Mouse (Mus musculus) stomach, embryonic 15.5 days (tissue): ENCODE results near the gene Ctnnb1. TPM values are rescaled to one million over a fixed set of nuclear protein-coding genes. Genes with fewer than 3 reads are reported as not detected.

Experiments used
- ATAC-seq: fragments of 200-750 bp; cut with Nextera tagmentation; 2 replicates; pipeline ENCODE4 v1.8.0; 2017; ENCODE audit warnings: low read depth, moderate number of reproducible peaks, moderate TSS enrichment; ENCODE audit not compliant: insufficient read depth, low FRiP score
- H3K27ac ChIP-seq: fragments of 300-500 bp; sonication (generic); 2 replicates; pipeline ENCODE4 v1.5.1; 2015; ENCODE audit warnings: mild to moderate bottlenecking, inconsistent platforms
- H3K27me3 ChIP-seq: fragments of 300-500 bp; sonication (generic); replicated peaks from 2 replicates; pipeline ENCODE4 v1.6.1; 2015; ENCODE audit warnings: inconsistent platforms
- H3K36me3 ChIP-seq: fragments of 300-500 bp; sonication (generic); 2 replicates; pipeline ENCODE4 v1.6.1; 2015; ENCODE audit warnings: inconsistent platforms
- H3K4me1 ChIP-seq: fragments of 300-500 bp; sonication (generic); 2 replicates; pipeline ENCODE4 v1.6.1; 2015; ENCODE audit warnings: inconsistent platforms
- H3K4me2 ChIP-seq: fragments of 300-500 bp; sonication (generic); 2 replicates; pipeline ENCODE4 v1.6.1; 2015; ENCODE audit warnings: mild to moderate bottlenecking, inconsistent platforms
- H3K4me3 ChIP-seq: fragments of 300-500 bp; sonication (generic); replicated peaks from 2 replicates; pipeline ENCODE4 v1.5.1; 2015; ENCODE audit warnings: inconsistent platforms
- H3K9ac ChIP-seq: fragments of 300-500 bp; sonication (generic); 2 replicates; pipeline ENCODE4 v1.6.1; 2015; ENCODE audit warnings: inconsistent platforms
- H3K9me3 ChIP-seq: fragments of 300-500 bp; sonication (generic); 2 replicates; pipeline ENCODE4 v1.6.1; 2016; ENCODE audit warnings: inconsistent platforms
- WGBS: fragments of 180-500 bp; shearing (Covaris S2); methylation state at CpG from one replicate; pipeline ENCODE4 v1.1.7; 2015; 5-methylcytosine and 5-hydroxymethylcytosine counted together
- polyA plus RNA-seq: library from polyadenylated mRNA; unstranded; fragments of >200 nt; fragmentation: Nextera tagmentation; extraction: Ambion mirVana; gene quantifications from 2 replicates; pipeline ENCODE4 v1.2.1, GENCODE M21; 2015

Gene Ctnnb1
- polyA plus RNA-seq, 1 experiment from 2014 or later = 502 TPM

DNA sequence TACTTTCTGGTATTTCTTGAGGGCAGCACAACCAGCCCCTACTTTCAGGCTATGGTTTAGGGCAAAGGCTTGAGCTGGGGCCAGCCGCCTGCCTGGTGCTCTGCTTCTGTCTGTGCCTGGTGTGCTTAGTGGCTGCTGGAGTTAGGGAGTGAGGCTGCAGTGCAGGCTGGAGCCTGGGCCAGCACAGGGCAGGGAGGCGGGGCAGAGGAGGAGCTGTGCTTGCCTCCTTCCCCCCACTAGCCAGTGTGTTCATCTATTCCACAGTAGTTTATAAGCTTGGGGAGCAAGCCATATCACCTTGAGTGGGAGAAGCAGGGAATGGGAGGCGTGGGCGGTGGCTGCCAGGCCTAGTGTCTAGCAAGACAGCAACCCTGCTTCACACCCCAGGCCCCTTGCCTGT, 34.1 kb downstream of the Ctnnb1 start:
- ATAC-seq = peak; percentile 40; the same call in 1 of the 2 replicates
- H3K27ac ChIP-seq = peak overlapping the region; percentile 6; the same call in 1 of the 2 replicates
- WGBS = 81% methylated on average over 4 of the region's 4 CpGs

DNA sequence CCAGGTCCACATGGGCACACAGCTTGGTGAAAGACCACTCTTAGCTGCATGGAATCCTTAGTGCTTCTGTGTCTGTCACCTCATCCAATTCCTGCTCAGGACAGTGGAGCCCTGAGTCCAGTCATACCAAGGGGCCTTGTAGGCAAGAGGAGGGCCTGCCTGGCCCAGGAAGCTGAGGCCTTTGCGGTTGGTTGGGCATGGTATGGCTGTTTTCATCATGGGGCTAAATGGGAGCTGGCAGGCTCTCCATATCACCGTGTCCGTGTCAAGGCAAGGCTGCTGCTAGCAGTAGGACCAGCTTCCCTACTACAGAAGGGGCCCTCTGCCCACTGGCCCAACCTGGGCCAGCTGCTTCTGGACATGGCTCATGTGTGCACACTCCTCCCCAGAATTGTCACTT, 34.7 kb downstream of the Ctnnb1 start:
- H3K27ac ChIP-seq = no peak overlapping the region

More for the DNA sequence above, 34.1 kb downstream of the Ctnnb1 start:
- H3K27me3 ChIP-seq = no peaks in the 10 kb centered on the region
- no peak overlapping the region for H3K9ac ChIP-seq
- no peaks in the 10 kb centered on the region for H3K9me3 ChIP-seq
- H3K4me1 ChIP-seq = 0 out of 2 replicates have a peak, but pooled peaks cover 4% of the 10 kb centered on the region
- no peak overlapping the region for H3K4me3 ChIP-seq
- H3K4me2 ChIP-seq = no peak overlapping the region
- H3K36me3 ChIP-seq = peaks cover 65% of the 10 kb centered on the region

DNA sequence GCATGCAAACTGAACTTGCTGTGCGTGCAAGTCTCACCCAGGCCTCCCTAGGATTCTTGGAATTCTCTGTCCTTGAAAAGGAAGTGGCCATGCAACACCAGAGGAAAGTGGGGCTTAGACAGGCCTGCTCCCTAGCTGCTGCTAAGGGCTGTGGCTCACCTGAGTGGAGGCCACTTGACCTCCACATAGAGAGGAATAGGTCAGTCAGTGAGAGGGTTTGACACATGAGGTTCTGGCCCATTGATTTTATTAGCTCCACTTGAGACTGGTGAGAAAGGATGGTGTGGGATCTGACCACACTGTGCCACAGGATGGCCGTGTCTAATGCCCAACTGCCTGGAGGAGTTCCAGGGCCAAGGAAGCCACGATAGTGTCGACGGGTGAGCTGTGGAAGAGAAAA, 35.2 kb downstream of the Ctnnb1 start:
- H3K27ac ChIP-seq = no peak overlapping the region
- no peaks in the 10 kb centered on the region for H3K27me3 ChIP-seq
- 73% methylated on average over 5 of the region's 5 CpGs for WGBS
- no peak overlapping the region for H3K4me3 ChIP-seq
- H3K9me3 ChIP-seq = no peaks in the 10 kb centered on the region
- H3K36me3 ChIP-seq = peaks cover 65% of the 10 kb centered on the region
- ATAC-seq = no peak
- no peak overlapping the region for H3K9ac ChIP-seq
- H3K4me2 ChIP-seq = no peak overlapping the region
- 0 out of 2 replicates have a peak, but pooled peaks cover 4% of the 10 kb centered on the region for H3K4me1 ChIP-seq

More for the DNA sequence above, 34.7 kb downstream of the Ctnnb1 start:
- Histone ChIP-seq H3K4me2 (no peak overlapping the region), H3K9ac (no peak overlapping the region), H3K36me3 (peaks cover 65% of the 10 kb centered on the region), H3K4me3 (no peak overlapping the region), H3K9me3 (no peaks in the 10 kb centered on the region), H3K27me3 (no peaks in the 10 kb centered on the region), H3K4me1 (0 out of 2 replicates have a peak, but pooled peaks cover 4% of the 10 kb centered on the region)
- no peak for ATAC-seq
- WGBS = 87% methylated on average over 3 of the region's 3 CpGs

DNA sequence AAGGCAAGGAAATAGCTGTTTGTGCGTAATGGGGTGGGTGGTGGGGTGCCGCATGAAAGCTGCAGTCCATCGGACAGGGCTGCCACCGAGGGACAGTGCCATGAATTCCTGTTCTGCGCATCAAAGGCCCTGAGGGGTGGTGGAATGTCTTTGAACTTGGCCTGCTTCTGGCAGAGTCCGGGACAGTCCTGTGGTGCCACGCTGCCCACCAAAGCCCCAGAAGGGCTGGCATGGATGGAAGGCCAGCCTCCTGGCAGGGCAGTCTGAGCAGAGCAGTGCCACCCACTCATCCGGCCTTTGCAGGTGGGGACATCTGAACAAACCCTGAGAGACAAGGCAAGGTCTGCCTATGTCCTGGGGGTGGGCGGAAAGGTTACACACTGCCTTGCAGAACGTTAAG, 36.0 kb downstream of the Ctnnb1 start:
- Histone ChIP-seq H3K4me3 (no peak overlapping the region), H3K9me3 (no peaks in the 10 kb centered on the region), H3K4me1 (0 out of 2 replicates have a peak, but pooled peaks cover 4% of the 10 kb centered on the region), H3K9ac (no peak overlapping the region), H3K27ac (no peak overlapping the region), H3K27me3 (no peaks in the 10 kb centered on the region), H3K4me2 (no peak overlapping the region), H3K36me3 (peaks cover 69% of the 10 kb centered on the region)
- WGBS = 91% methylated on average over 10 of the region's 10 CpGs
- no peak for ATAC-seq

DNA sequence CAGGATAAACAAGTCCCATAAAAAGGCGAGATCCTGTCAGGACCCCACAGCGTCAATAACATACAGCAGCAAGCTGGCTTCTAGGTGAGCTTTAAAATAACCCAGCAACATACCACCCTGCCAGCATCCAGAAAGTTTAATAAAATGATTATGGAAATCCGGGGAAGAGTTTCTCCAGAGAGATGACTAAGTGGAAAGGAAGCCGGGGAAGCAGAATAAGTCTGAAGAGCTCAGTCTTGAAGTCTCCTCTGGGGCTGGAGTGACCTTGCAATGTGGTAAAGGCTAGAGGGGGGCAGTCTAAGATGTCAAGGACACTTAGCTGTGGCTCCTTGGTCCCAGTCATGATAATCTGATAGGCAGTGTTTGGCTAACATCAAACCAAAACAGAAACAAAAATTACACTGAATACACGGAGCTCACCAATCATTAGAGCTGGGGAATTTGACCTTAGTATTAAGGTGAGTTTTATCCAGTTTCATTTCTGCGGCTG, 44.1 kb downstream of the Ctnnb1 start:
- no peaks in the 10 kb centered on the region for H3K9me3 ChIP-seq
- H3K27me3 ChIP-seq = no peaks in the 10 kb centered on the region
- H3K9ac ChIP-seq = no peak overlapping the region
- H3K36me3 ChIP-seq = peaks cover 16% of the 10 kb centered on the region
- H3K4me3 ChIP-seq = no peak overlapping the region
- WGBS = 59% methylated on average over 6 of the region's 6 CpGs
- no peak overlapping the region for H3K4me2 ChIP-seq
- H3K4me1 ChIP-seq = peaks cover 12% of the 10 kb centered on the region; the same call in 1 of the 2 replicates
- H3K27ac ChIP-seq = no peak overlapping the region
- ATAC-seq = no peak

DNA sequence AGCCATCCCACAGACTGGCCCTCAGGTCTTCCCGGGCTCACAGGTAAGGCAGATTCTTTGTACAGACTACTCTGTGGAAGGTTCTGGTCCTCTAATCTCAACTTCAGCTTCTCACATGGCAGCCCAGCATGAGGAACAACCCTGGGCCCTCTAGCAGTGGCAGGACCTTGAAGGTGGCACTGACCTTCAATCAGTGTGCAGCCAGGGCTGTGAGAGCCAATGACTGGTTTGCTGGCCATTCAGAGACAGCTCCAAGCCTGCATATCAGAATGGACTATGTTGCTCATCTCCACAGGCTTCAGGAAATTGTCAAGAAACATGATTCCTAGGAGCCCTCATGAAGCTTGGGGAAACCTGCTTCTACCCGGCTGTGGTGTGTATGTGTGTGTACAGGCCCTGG, 45.2 kb downstream of the Ctnnb1 start:
- 72% methylated on average over 2 of the region's 2 CpGs for WGBS
- Histone ChIP-seq H3K9ac (no peak overlapping the region), H3K4me3 (no peak overlapping the region), H3K27ac (no peak overlapping the region), H3K36me3 (peaks cover 4% of the 10 kb centered on the region), H3K4me2 (no peak overlapping the region), H3K27me3 (no peaks in the 10 kb centered on the region), H3K4me1 (peaks cover 12% of the 10 kb centered on the region; the same call in 1 of the 2 replicates), H3K9me3 (no peaks in the 10 kb centered on the region)
- ATAC-seq = no peak

DNA sequence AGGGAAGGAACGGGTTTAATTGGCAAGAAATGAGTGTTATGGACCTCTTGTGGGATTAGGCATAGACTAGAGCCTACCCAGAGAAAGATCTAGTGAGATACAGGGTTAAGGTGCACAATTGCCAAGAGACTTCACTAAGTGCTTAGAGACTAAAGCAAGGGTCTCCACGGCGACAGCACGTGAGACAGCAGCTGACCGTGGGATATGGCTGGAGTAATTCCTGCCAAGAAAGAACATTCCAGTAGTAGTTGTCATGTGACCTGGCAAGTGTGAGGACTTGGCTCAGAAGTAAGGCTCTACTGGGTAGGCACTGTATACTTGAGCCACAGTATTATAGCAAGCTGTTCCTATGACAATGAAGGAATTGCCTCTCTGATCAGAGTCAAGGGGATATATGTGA, 47.1 kb downstream of the Ctnnb1 start:
- no peaks in the 10 kb centered on the region for H3K27me3 ChIP-seq
- H3K9ac ChIP-seq = no peak overlapping the region
- no peak overlapping the region for H3K4me2 ChIP-seq
- WGBS = 55% methylated on average over 5 of the region's 5 CpGs
- peak overlapping the region; percentile 35; the same call in 1 of the 2 replicates for H3K27ac ChIP-seq
- H3K4me3 ChIP-seq = no peak overlapping the region
- H3K36me3 ChIP-seq = no peaks in the 10 kb centered on the region
- no peak; the same call in 1 of the 2 replicates for ATAC-seq
- peaks cover 12% of the 10 kb centered on the region; the same call in 1 of the 2 replicates for H3K4me1 ChIP-seq
- no peaks in the 10 kb centered on the region for H3K9me3 ChIP-seq

DNA sequence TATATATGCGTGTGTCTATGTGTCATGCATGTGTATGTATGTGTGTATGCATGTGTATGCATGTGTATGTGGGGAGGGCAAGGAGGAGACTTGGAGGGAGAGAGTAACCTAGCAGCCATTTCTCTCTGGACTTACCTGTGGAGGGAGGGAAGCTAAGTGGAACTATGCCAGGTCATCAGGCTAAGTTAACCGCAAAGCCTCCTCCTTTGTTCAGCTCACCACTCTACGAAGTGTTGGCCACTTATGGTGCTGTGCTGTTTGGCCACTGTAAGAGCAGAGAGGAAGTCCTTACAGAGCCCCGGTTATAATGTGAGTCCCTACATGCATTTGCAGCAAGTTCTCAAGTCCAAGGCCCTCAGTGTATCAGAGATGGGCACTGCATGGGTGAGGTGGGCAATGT, 47.8 kb downstream of the Ctnnb1 start:
- H3K27ac ChIP-seq = no peak overlapping the region
- H3K36me3 ChIP-seq = no peaks in the 10 kb centered on the region
- ATAC-seq = no peak
- WGBS = 86% methylated on average over 4 of the region's 4 CpGs
- H3K4me3 ChIP-seq = no peak overlapping the region
- H3K9me3 ChIP-seq = no peaks in the 10 kb centered on the region
- no peak overlapping the region for H3K9ac ChIP-seq
- H3K27me3 ChIP-seq = no peaks in the 10 kb centered on the region
- H3K4me1 ChIP-seq = peaks cover 12% of the 10 kb centered on the region; the same call in 1 of the 2 replicates
- H3K4me2 ChIP-seq = no peak overlapping the region

DNA sequence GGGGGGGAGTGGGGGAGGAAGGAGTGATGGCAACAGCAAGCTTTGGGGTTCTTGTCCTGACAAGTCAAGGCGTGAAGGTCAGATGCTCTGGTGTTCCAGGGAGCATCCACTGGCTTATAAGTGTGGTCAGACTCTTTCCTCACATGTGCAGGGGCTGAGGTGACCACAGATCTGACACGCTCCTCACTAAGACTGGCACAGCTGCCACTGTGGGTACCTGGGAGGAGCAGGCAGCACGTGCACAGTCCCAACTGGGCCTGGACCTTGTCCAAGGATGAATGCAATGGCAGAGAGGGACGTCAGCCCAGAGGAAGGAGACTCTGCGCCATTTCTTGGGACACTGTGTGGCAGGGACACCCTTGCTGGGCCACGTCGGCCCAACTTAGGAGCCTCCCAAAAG, 52.8 kb downstream of the Ctnnb1 start:
- Histone ChIP-seq H3K36me3 (no peaks in the 10 kb centered on the region), H3K4me2 (no peak overlapping the region), H3K9ac (no peak overlapping the region), H3K4me3 (no peak overlapping the region), H3K27me3 (no peaks in the 10 kb centered on the region), H3K9me3 (no peaks in the 10 kb centered on the region), H3K4me1 (peaks cover 3% of the 10 kb centered on the region; the same call in 1 of the 2 replicates), H3K27ac (no peak overlapping the region)
- whole genome bisulfite sequencing = 76% methylated on average over 7 of the region's 7 CpGs
- no peak for ATAC-seq

DNA sequence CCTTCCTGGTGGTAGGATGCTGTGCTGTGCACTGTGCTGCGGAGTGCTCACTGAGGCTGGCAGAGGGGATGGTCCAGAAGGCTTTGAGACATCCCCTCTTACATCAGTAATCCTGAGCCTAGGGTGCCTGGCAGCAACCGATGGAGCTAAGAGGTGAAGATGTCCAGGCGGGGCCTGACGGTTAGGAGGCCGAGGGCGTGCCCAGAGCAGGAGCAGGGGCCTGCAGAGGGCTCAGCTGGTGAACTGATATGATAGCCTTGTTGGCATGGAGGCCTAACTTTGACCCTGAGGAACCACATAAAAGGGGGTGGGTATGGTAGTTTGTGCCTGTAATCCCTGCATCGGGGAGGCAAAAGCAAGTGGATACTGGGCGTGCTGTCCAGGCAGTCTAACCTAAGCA, 54.8 kb downstream of the Ctnnb1 start:
- H3K36me3 ChIP-seq = no peaks in the 10 kb centered on the region
- no peaks in the 10 kb centered on the region for H3K9me3 ChIP-seq
- H3K4me3 ChIP-seq = no peak overlapping the region
- no peaks in the 10 kb centered on the region for H3K27me3 ChIP-seq
- 72% methylated on average over 8 of the region's 8 CpGs for WGBS
- no peak for ATAC-seq
- H3K9ac ChIP-seq = no peak overlapping the region
- peaks cover 15% of the 10 kb centered on the region for H3K4me1 ChIP-seq
- H3K27ac ChIP-seq = no peak overlapping the region
- no peak overlapping the region for H3K4me2 ChIP-seq

DNA sequence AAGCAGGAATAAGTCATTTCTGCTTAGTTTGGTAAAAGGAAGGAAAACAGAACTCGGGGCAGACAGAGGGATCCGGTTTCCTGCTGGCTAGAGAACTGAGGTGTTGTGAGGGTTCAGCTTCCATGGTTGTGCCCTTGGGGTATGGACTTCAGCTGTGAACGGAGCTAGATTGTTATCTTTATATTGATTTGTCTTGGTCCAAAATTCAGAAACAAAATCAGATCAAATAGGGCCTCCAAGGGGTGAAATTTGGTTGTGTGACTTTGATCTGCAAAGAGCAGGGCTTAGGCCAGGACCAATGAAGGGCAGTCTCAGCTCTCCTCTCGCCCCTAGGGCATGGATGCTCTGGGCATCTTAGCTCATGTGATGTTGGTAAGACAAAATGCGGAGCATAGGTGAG, 55.5 kb downstream of the Ctnnb1 start:
- no peak overlapping the region for H3K4me3 ChIP-seq
- no peaks in the 10 kb centered on the region for H3K9me3 ChIP-seq
- H3K4me2 ChIP-seq = no peak overlapping the region
- H3K9ac ChIP-seq = no peak overlapping the region
- peaks cover 18% of the 10 kb centered on the region for H3K4me1 ChIP-seq
- no peak for ATAC-seq
- 79% methylated on average over 5 of the region's 5 CpGs for WGBS
- no peaks in the 10 kb centered on the region for H3K27me3 ChIP-seq
- no peaks in the 10 kb centered on the region for H3K36me3 ChIP-seq
- no peak overlapping the region for H3K27ac ChIP-seq

DNA sequence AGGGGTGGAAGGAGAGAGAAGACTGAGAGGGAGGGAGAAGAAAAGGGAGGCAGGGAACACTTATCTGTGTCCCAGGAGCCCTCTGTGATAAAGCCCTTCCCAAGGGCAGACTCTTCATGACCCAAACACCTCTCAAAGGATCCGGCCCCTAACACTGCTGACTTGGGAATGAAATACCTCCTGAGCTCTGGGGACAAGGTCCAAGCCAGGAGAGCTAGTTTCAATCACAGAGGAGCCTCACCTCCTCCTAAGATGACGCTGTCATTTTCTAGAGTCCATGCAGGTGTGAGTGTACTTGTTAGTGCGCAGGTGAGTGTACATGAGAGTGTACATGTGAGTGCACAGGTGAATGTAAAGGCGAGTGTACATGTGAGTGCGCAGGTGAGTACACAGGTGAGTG, 56.0 kb downstream of the Ctnnb1 start:
- H3K4me1 ChIP-seq = peaks cover 23% of the 10 kb centered on the region
- H3K27me3 ChIP-seq = no peaks in the 10 kb centered on the region
- no peaks in the 10 kb centered on the region for H3K36me3 ChIP-seq
- no peak overlapping the region for H3K9ac ChIP-seq
- H3K9me3 ChIP-seq = no peaks in the 10 kb centered on the region
- H3K4me3 ChIP-seq = no peak overlapping the region
- ATAC-seq = no peak
- H3K27ac ChIP-seq = no peak overlapping the region
- H3K4me2 ChIP-seq = no peak overlapping the region
- 88% methylated on average over 5 of the region's 5 CpGs for WGBS

DNA sequence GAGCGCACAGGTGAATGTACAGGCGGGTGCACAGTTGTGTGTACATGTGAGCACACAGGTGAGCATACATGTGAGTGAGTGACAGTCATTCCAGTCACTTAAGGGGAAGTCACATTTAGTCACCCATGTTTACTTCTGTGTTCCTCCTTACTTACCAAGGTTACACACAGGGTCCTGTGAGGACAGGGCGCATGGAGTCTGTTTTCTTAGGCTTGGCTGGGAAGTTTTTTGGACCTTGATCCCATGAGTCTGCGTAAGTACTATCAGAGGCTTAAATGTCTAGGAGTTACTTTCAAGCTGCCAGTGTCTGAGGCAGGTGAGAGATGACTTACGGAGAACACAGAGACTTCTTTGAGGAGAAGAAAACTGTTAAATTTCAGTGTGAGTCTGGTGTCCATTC, 56.5 kb downstream of the Ctnnb1 start:
- no peak overlapping the region for H3K4me2 ChIP-seq
- WGBS = 87% methylated on average over 5 of the region's 5 CpGs
- H3K36me3 ChIP-seq = no peaks in the 10 kb centered on the region
- no peak overlapping the region for H3K9ac ChIP-seq
- H3K4me3 ChIP-seq = no peak overlapping the region
- no peak overlapping the region for H3K27ac ChIP-seq
- H3K9me3 ChIP-seq = no peaks in the 10 kb centered on the region
- ATAC-seq = no peak
- peaks cover 24% of the 10 kb centered on the region for H3K4me1 ChIP-seq
- H3K27me3 ChIP-seq = no peaks in the 10 kb centered on the region
